Mouse (Mus musculus) right cerebral cortex, postnatal 4 days (tissue): ENCODE data around the gene Arhgef40.
"Not testable (repeated sequence)": the region's sequence is repeated elsewhere in the genome, so short reads cannot be mapped to it uniquely, and the experiment has no call there.

Experiments used
- DNase-seq: peaks from one replicate; pipeline ENCODE4 v3.0.0-alpha.2; 2022

Arhgef40 gene

GRCm38 (mm10) chr14:52019590-52020340 is 35.2 kb downstream of the Arhgef40 start:
- peak; percentile 97 for DNase-seq

GRCm38 (mm10) chr14:52020486-52021137 is 36.1 kb downstream of the Arhgef40 start, which contains the start of gene Zfp219:
TSS of gene Zfp219 (minus strand) at chr14:52020733.
- DNase-seq, result peak; percentile 51

- no peak for DNase-seq
Observed at GRCm38 (mm10) chr14:52021138-52021529, 36.6 kb downstream of the Arhgef40 start.

- no peak for DNase-seq
Observed at GRCm38 (mm10) chr14:52021568-52022212, 37.2 kb downstream of the Arhgef40 start.

GRCm38 (mm10) chr14:52022244-52022708 is 37.8 kb downstream of the Arhgef40 start:
- DNase-seq, result no peak

GRCm38 (mm10) chr14:52022709-52023459 is 38.4 kb downstream of the Arhgef40 start:
- peak; percentile 88 for DNase-seq

GRCm38 (mm10) chr14:52024133-52024532 is 39.6 kb downstream of the Arhgef40 start:
- DNase-seq, result no peak

GRCm38 (mm10) chr14:52026342-52026741 is 41.8 kb downstream of the Arhgef40 start:
- DNase-seq, result no peak

GRCm38 (mm10) chr14:52035926-52036325 is 51.4 kb downstream of the Arhgef40 start:
- no peak for DNase-seq

GRCm38 (mm10) chr14:52039332-52039731 is 54.8 kb downstream of the Arhgef40 start:
- no peak for DNase-seq

- DNase-seq, result not testable (repeated sequence)
Observed at GRCm38 (mm10) chr14:52042359-52042758, 57.8 kb downstream of the Arhgef40 start, which contains the start of gene Olfr221. TSS of gene Olfr221 (minus strand) at chr14:52042459.

- no peak for DNase-seq
Observed at GRCm38 (mm10) chr14:52043446-52043845, 58.9 kb downstream of the Arhgef40 start.

- peak; percentile 40 for DNase-seq
Observed at GRCm38 (mm10) chr14:52044901-52045678, 60.6 kb downstream of the Arhgef40 start.

- DNase-seq, result no peak
Observed at GRCm38 (mm10) chr14:52045966-52046565, 61.5 kb downstream of the Arhgef40 start.

GRCm38 (mm10) chr14:52052720-52053119 is 68.2 kb downstream of the Arhgef40 start:
- not testable (repeated sequence) for DNase-seq
